Mouse (Mus musculus) spleen, adult 2 months (tissue): ENCODE results near the gene Parvb. TPM values are rescaled to one million over a fixed set of nuclear protein-coding genes. Genes with fewer than 3 reads are reported as not detected.

Experiments
- DNase-seq, 2 experiments: peaks; one replicate each; pipeline versions ENCODE4 v3.0.0 to v3.0.0-alpha.2; 2012 to 2021; ENCODE audit warnings: low spot score in 2 of 2, low read depth in 1 of 2
- H3K27ac ChIP-seq: fragments of 200-500 bp; 2 replicates; pipeline ENCODE4 v1.5.1; 2012; ENCODE audit warnings: low read length, inconsistent platforms; ENCODE audit not compliant: insufficient read depth
- H3K27me3 ChIP-seq: fragments of 200-500 bp; 2 replicates; pipeline ENCODE4 v1.6.1; 2012; ENCODE audit warnings: mild to moderate bottlenecking, moderate library complexity, low read length, inconsistent platforms; ENCODE audit not compliant: control insufficient read depth, insufficient read depth
- H3K36me3 ChIP-seq: fragments of 200-500 bp; 2 replicates; pipeline ENCODE4 v1.6.1; 2012; ENCODE audit warnings: mild to moderate bottlenecking, low read length, inconsistent platforms; ENCODE audit not compliant: control insufficient read depth, insufficient read depth
- H3K4me1 ChIP-seq: fragments of 200-500 bp; 2 replicates; pipeline ENCODE4 v1.6.1; 2011; ENCODE audit warnings: inconsistent platforms; ENCODE audit not compliant: control insufficient read depth, insufficient read depth, insufficient read length
- H3K4me3 ChIP-seq: fragments of 200-500 bp; 2 replicates; pipeline ENCODE4 v1.5.1; 2011; ENCODE audit warnings: mild to moderate bottlenecking, inconsistent platforms; ENCODE audit not compliant: insufficient read depth, insufficient read length; ENCODE audit errors: extremely low read depth
- CTCF ChIP-seq: fragments of 200-500 bp; IDR thresholded peaks from 2 replicates; pipeline ENCODE4 v1.5.1; 2011; ENCODE audit warnings: mild to moderate bottlenecking, inconsistent platforms; ENCODE audit not compliant: insufficient read depth, insufficient read length, insufficient replicate concordance; ENCODE audit errors: extremely low read depth
- POLR2A ChIP-seq: fragments of 200-500 bp; IDR thresholded peaks from 2 replicates; pipeline ENCODE4 v1.6.1; 2011; ENCODE audit warnings: low read depth, low read length, inconsistent platforms
- WGBS: fragments of 180-500 bp; shearing (Covaris S2); methylation state at CpG from one replicate; pipeline ENCODE4 v1.1.7; 2018; 5-methylcytosine and 5-hydroxymethylcytosine counted together
- polyA plus RNA-seq: library from polyadenylated mRNA; depleted of rRNA; stranded (reverse); fragments of >200 nt; gene quantifications from 2 replicates; pipeline ENCODE4 v1.2.3, GENCODE M21; 2012

Gene Parvb
- polyA plus RNA-seq, 1 experiment: 39.9 TPM

DNA sequence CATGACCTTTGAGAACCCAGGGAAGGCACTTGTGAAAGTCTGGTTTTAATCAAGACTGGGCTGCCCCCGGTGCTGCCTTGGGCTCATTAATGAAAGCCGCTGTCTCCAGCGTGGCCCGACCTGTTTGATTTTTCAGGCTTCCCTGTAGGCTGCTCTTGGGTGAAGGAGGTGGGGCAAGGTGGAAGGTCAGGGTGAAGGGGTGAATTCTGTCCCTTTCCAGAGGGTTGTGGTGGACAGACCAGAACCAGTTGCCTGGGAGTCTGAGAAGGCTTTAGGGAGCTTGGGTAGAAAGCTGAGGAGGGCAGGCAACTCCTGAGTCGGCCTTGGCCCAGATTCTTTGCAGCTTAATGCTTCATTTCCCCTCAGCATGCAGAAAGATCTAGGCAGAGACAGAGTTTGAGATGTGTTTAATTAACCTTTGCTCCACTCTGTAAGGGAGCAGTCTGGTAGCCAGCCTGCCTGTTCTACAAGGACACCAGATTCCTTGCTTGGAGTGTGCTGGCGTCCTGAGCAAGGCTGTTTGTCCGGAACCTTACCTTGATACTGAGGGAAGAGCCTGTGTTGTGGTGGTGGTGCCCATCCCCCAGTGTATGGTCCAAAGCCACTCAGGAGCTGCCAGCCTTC is 15.3 kb upstream of the Parvb start:
- Histone ChIP-seq H3K4me1 (peaks cover 8% of the 10 kb centered on the region; the same call in 1 of the 2 replicates), H3K27ac (no peak overlapping the region), H3K36me3 (peaks cover 4% of the 10 kb centered on the region; the same call in 1 of the 2 replicates), H3K4me3 (no peak overlapping the region), H3K27me3 (no peaks in the 10 kb centered on the region)
- DNase-seq: no peak
- WGBS: 87% methylated on average over 7 of the region's 7 CpGs
- TF ChIP-seq CTCF (no peak), POLR2A (no peak)

DNA sequence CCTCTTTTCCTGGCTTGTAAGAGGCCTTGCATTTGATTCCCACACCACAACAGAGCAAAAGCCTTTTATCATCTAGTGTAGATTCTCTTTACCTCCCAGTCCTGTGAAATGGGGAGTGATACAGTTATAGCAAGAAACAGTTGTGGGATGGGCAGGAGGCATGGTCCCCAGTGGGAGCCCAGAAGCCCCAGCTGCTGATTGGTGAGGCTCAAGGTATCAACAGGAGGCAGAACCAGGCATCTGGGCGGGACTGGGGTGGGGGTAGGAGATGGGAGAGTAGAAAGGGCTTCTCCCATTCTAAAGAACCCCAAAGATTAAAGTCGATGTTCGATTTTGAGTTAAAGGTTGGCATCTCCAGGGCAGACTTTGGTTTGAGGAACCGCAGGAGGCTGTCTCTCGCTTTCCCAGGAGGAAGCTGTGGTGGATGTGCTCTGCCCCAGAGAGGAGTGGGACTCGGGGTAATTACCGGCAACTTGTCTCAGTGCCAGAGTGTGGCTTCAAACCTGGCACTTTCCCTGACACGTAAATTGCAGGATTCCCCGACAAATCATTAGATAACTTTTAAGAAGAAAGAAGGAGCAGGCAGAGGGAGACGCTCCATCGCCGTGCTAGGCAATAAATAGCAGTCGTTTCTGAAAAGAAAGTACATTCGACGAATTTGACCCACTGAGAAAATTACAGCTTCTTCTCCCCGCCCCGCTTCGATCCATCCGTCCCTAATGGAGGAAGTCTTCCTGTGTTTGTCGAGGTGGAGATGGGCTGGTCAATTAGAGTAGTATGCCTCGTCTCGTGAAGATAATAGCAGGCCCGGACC is 13.7 kb upstream of the Parvb start:
- Histone ChIP-seq H3K27ac (no peak overlapping the region), H3K27me3 (no peaks in the 10 kb centered on the region), H3K4me3 (no peak overlapping the region), H3K4me1 (peaks cover 8% of the 10 kb centered on the region; the same call in 1 of the 2 replicates), H3K36me3 (peaks cover 4% of the 10 kb centered on the region; the same call in 1 of the 2 replicates)
- DNase-seq: no peak
- WGBS: 40% methylated on average over 23 of the region's 23 CpGs
- TF ChIP-seq CTCF: no peak
- no peak for TF ChIP-seq POLR2A

DNA sequence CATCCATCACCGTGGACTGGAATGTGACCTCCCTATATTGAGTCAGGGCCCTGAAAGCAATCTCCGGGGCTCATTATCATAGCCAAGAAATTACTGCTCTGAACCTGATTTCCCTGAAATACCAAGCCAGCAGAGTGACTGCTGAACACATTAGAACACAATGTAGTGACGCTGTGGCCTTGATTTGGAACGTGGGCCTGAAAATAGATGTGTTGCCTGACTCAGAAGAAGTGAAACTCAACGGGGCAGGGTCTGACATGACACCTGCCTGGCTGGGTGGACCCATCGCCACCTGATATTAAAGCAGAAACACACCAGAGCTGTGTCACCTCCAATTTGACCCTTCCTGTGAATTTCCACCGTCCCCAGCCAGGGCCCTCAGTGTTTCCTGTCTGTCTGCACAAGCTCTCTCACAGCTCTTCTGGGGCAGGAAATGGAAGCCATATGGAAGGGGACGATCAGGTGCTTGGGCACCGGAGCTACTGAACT is 13.0 kb upstream of the Parvb start:
- DNase-seq: peak in 1 of 2 experiments; percentile 44
- Histone ChIP-seq H3K4me3 (no peak overlapping the region), H3K4me1 (peaks cover 6% of the 10 kb centered on the region; the same call in 1 of the 2 replicates), H3K27ac (no peak overlapping the region), H3K27me3 (no peaks in the 10 kb centered on the region), H3K36me3 (peaks cover 4% of the 10 kb centered on the region; the same call in 1 of the 2 replicates)
- 18% methylated on average over 9 of the region's 9 CpGs for WGBS
- TF ChIP-seq CTCF (no peak), POLR2A (no peak)

DNA sequence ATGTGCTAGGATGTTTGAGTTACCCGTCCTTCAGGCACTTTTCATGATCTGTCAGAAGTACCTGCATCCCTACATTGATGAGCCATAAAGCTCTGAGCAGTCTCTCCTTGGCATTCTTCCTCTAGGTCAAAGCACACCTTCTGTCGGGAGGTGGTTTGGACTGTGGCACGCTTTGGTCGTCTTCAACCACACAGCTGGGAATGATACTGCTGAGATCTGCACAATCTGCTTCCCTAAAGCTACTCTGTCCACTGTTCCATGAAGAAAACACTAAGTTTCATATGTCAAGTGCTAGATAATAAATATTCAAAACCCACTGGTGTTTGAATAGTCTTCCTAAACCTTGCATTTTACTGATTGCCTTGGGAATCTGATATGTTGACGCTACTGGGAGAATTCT is 10.3 kb upstream of the Parvb start:
- WGBS: 78% methylated on average over 5 of the region's 5 CpGs
- H3K4me1 ChIP-seq: peaks cover 6% of the 10 kb centered on the region; the same call in 1 of the 2 replicates
- no peak for DNase-seq
- H3K27me3 ChIP-seq: no peaks in the 10 kb centered on the region
- H3K27ac ChIP-seq: no peak overlapping the region
- no peak for TF ChIP-seq CTCF
- TF ChIP-seq POLR2A: no peak
- H3K4me3 ChIP-seq: no peak overlapping the region
- no peaks in the 10 kb centered on the region for H3K36me3 ChIP-seq

DNA sequence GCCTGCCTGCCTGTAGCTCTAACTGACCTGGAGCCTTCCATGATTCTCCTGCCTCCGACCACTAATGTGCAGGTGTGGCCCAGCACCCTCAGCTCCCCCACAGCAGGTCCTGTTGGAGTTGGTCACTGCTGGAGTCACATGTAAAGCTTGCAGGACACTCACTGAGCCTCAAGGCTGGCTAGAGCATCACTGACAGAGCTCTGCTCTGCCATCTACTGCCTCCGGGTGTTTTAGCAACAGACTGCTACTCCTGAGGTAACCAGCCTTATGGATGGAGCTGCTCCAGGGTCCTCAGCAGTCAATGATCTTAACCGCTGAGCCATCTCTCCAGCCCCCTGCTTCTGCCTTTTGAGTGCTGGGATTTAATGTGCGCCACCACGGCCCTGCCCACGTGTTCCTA is 8.4 kb upstream of the Parvb start:
- Histone ChIP-seq H3K27ac (no peak overlapping the region), H3K27me3 (no peaks in the 10 kb centered on the region), H3K36me3 (no peaks in the 10 kb centered on the region), H3K4me1 (peaks cover 2% of the 10 kb centered on the region; the same call in 1 of the 2 replicates), H3K4me3 (no peak overlapping the region)
- no peak for DNase-seq
- 76% methylated on average over 6 of the region's 6 CpGs for WGBS
- TF ChIP-seq POLR2A: no peak
- TF ChIP-seq CTCF: no peak

DNA sequence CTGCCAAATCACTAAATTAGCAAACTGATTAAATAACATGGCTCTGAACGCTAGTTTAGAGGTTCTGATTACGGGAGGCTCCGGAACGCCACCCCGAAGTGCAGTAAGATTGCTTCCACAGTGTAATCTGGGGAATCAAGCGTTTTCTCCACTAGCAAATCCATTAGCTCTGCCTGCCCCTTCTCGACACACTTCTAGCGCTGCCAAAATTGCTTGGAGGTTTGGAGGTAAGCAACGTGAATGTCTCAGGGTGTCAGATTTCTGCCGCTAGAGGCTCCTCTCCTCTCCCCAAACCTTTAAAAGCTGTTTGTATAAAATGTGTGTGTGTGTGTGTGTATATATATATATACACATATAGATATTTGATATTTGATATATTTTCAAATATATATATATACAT is 7.1 kb upstream of the Parvb start:
- no peak for DNase-seq
- no peaks in the 10 kb centered on the region for H3K36me3 ChIP-seq
- H3K27me3 ChIP-seq: no peaks in the 10 kb centered on the region
- H3K4me1 ChIP-seq: no peaks in the 10 kb centered on the region
- 80% methylated on average over 10 of the region's 10 CpGs for WGBS
- TF ChIP-seq CTCF: no peak
- no peak for TF ChIP-seq POLR2A
- no peak overlapping the region for H3K4me3 ChIP-seq
- H3K27ac ChIP-seq: no peak overlapping the region
